Mouse (Mus musculus): ENCODE results near the gene Lce1k. TPM values are rescaled to one million over a fixed set of nuclear protein-coding genes. Genes with fewer than 3 reads are reported as not detected.
"Not testable (repeated sequence)": the region's sequence is repeated elsewhere in the genome, so short reads cannot be mapped to it uniquely, and the experiment has no call there.

Gene Lce1k
- polyA plus RNA-seq (2014; fragmentation: Nextera tagmentation; extraction: Ambion mirVana) = not detected in 2 replicates

GRCm38 (mm10) chr3:92807791-92808190 lies at the start of gene Lce1k:
Gene Lce1k (minus strand): TSS chr3:92807891.
- H3K27ac ChIP-seq (ENCODE audit: low read depth, low read length) = no peak within 1 kb of the TSS
- no peak for DNase-seq (ENCODE audit: low spot score, missing footprints)

DNA sequence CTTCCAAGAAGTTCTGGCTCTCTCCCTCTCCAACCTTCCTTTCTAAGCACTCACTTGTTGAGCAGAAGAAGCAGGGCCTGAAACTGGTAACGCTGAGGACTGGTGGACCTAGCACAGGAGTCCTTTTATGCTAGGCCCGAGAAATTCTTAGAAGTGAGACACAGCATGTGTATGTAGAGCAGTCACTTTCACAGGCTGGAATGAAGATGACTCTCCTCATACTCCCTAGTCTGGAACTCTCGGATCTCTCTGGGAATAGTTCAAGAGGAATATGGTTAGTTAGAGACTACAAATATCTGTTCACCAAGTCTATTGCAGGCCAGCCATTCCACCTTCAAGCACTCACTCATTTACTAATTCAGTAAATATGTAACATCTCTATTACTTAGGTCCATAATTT lies 43.5 kb upstream of the Lce1k start, which contains the start of gene Lce1l:
Gene Lce1l (minus strand): TSS at position 101 of the 400 bp plus-strand sequence.
- H3K4me1 ChIP-seq (ENCODE audit: control insufficient read depth, insufficient read depth, low read length) = no peaks in the 10 kb centered on the region
- ATAC-seq (ENCODE audit: low FRiP score) = no peak
- H3K36me3 ChIP-seq (ENCODE audit: control insufficient read depth, insufficient read depth, low read length) = no peaks in the 10 kb centered on the region
- no peaks in the 10 kb centered on the region for H3K9me3 ChIP-seq (ENCODE audit: control insufficient read depth, low read length)
- 81% methylated on average over 3 of the region's 3 CpGs for WGBS
- DNase-seq (ENCODE audit: low spot score, missing footprints) = no peak
- H3K4me2 ChIP-seq = no peak within 1 kb of the TSS
- H3K27ac ChIP-seq (ENCODE audit: low read depth, low read length) = no peak within 1 kb of the TSS
- no peak within 1 kb of the TSS for H3K4me3 ChIP-seq (ENCODE audit: low read depth, low read length)
- H3K27me3 ChIP-seq (ENCODE audit: control insufficient read depth, insufficient read depth, low read length) = no peaks in the 10 kb centered on the region
- H3K9ac ChIP-seq (ENCODE audit: low read length) = no peak within 1 kb of the TSS

More at GRCm38 (mm10) chr3:92807791-92808190, at the start of gene Lce1k:
- Histone ChIP-seq H3K4me2 (no peak within 1 kb of the TSS), H3K9me3 (ENCODE audit: control insufficient read depth, low read length) (no peaks in the 10 kb centered on the region), H3K4me3 (ENCODE audit: low read depth, low read length) (no peak within 1 kb of the TSS), H3K9ac (ENCODE audit: low read length) (no peak within 1 kb of the TSS), H3K27me3 (ENCODE audit: control insufficient read depth, insufficient read depth, low read length) (no peaks in the 10 kb centered on the region), H3K4me1 (ENCODE audit: control insufficient read depth, insufficient read depth, low read length) (no peaks in the 10 kb centered on the region), H3K36me3 (ENCODE audit: control insufficient read depth, insufficient read depth, low read length) (no peaks in the 10 kb centered on the region)
- ATAC-seq (ENCODE audit: low FRiP score) = no peak

- no peaks in the 10 kb centered on the region for H3K9me3 ChIP-seq (ENCODE audit: control insufficient read depth, low read length)
- WGBS = 50% methylated on average over 1 of the region's 1 CpGs
- H3K36me3 ChIP-seq (ENCODE audit: control insufficient read depth, insufficient read depth, low read length) = no peaks in the 10 kb centered on the region
- no peak within 1 kb of the TSS for H3K9ac ChIP-seq (ENCODE audit: low read length)
- DNase-seq (ENCODE audit: low spot score, missing footprints) = no peak
- H3K4me2 ChIP-seq = no peak within 1 kb of the TSS
- H3K27me3 ChIP-seq (ENCODE audit: control insufficient read depth, insufficient read depth, low read length) = no peaks in the 10 kb centered on the region
- no peak within 1 kb of the TSS for H3K27ac ChIP-seq (ENCODE audit: low read depth, low read length)
- no peak within 1 kb of the TSS for H3K4me3 ChIP-seq (ENCODE audit: low read depth, low read length)
- no peaks in the 10 kb centered on the region for H3K4me1 ChIP-seq (ENCODE audit: control insufficient read depth, insufficient read depth, low read length)
- ATAC-seq (ENCODE audit: low FRiP score) = no peak
These were observed 19.4 kb upstream of the Lce1k start, which contains the start of gene Kprp for GRCm38 (mm10) chr3:92827108-92827507. Gene Kprp (minus strand): TSS chr3:92827247.

- Histone ChIP-seq H3K36me3 (ENCODE audit: control insufficient read depth, insufficient read depth, low read length) (no peaks in the 10 kb centered on the region), H3K9me3 (ENCODE audit: control insufficient read depth, low read length) (no peaks in the 10 kb centered on the region), H3K27me3 (ENCODE audit: control insufficient read depth, insufficient read depth, low read length) (no peaks in the 10 kb centered on the region), H3K4me3 (ENCODE audit: low read depth, low read length) (no peak overlapping the region), H3K4me2 (no peak overlapping the region), H3K27ac (ENCODE audit: low read depth, low read length) (no peak overlapping the region), H3K4me1 (ENCODE audit: control insufficient read depth, insufficient read depth, low read length) (no peaks in the 10 kb centered on the region), H3K9ac (ENCODE audit: low read length) (no peak overlapping the region)
- no peak for DNase-seq (ENCODE audit: low spot score, missing footprints)
- ATAC-seq (ENCODE audit: low FRiP score) = no peak
- 42% methylated on average over 1 of the region's 1 CpGs for WGBS
These were observed 18.1 kb upstream of the Lce1k start for GRCm38 (mm10) chr3:92825808-92826207.

DNA sequence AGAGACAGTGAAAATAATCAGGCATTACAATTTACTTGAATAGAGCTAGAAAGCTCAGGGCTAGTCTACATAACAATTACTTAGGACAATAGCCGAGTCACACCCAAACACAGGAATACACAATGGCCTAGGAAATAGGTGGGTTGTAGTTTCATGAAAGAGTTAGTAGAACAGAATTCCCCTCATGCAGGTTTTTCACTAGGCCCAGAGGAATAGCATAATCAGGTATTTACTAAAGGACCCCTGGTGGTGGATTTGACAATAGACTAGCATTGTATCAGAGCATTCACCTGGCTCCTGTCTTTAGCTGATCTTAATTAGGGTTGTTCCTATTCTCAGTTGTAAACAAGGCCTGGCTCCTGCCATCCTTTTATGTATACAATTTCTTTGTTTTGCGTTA lies 8.3 kb upstream of the Lce1k start:
- not testable (repeated sequence) for H3K27ac ChIP-seq (ENCODE audit: low read depth, low read length); ATAC-seq (ENCODE audit: low FRiP score); H3K36me3 ChIP-seq (ENCODE audit: control insufficient read depth, insufficient read depth, low read length); H3K27me3 ChIP-seq (ENCODE audit: control insufficient read depth, insufficient read depth, low read length); H3K9me3 ChIP-seq (ENCODE audit: control insufficient read depth, low read length); H3K4me3 ChIP-seq (ENCODE audit: low read depth, low read length); DNase-seq (ENCODE audit: low spot score, missing footprints); H3K4me1 ChIP-seq (ENCODE audit: control insufficient read depth, insufficient read depth, low read length); H3K4me2 ChIP-seq; H3K9ac ChIP-seq (ENCODE audit: low read length)
- WGBS = 87% methylated on average over 2 of the region's 2 CpGs

GRCm38 (mm10) chr3:92815581-92815980 lies 7.9 kb upstream of the Lce1k start:
- Histone ChIP-seq H3K9ac (ENCODE audit: low read length) (no peak overlapping the region), H3K4me2 (no peak overlapping the region), H3K4me1 (ENCODE audit: control insufficient read depth, insufficient read depth, low read length) (no peaks in the 10 kb centered on the region), H3K4me3 (ENCODE audit: low read depth, low read length) (no peak overlapping the region), H3K9me3 (ENCODE audit: control insufficient read depth, low read length) (no peaks in the 10 kb centered on the region), H3K36me3 (ENCODE audit: control insufficient read depth, insufficient read depth, low read length) (no peaks in the 10 kb centered on the region), H3K27ac (ENCODE audit: low read depth, low read length) (no peak overlapping the region), H3K27me3 (ENCODE audit: control insufficient read depth, insufficient read depth, low read length) (no peaks in the 10 kb centered on the region)
- DNase-seq (ENCODE audit: low spot score, missing footprints) (no peak), ATAC-seq (ENCODE audit: low FRiP score) (no peak)
- WGBS = 89% methylated on average over 3 of the region's 3 CpGs

DNA sequence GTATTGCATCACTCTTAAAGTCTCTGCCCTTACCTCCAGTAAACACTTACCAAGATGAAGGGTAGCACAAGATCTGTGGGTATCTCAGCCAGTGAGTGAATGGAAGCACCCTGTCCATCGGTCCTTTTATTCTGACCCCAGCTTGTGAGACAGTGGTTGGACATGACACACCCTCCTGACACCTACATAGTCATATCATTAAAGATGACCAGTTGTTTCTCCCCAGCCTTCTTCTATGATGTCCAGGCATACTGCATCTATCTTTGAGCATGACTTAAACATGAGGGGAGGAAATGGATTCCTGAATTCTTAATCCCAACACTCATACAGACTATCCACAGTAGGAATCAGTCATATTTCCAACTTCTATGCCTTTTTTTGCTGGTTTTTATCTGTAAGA lies 17.3 kb downstream of the Lce1k start, which contains the start of gene Lce1j:
Gene Lce1j (minus strand): TSS at position 101 of the 400 bp plus-strand sequence.
- no peak for ATAC-seq (ENCODE audit: low FRiP score)
- Histone ChIP-seq H3K27ac (ENCODE audit: low read depth, low read length) (no peak within 1 kb of the TSS), H3K9me3 (ENCODE audit: control insufficient read depth, low read length) (no peaks in the 10 kb centered on the region), H3K27me3 (ENCODE audit: control insufficient read depth, insufficient read depth, low read length) (no peaks in the 10 kb centered on the region), H3K4me3 (ENCODE audit: low read depth, low read length) (no peak within 1 kb of the TSS), H3K36me3 (ENCODE audit: control insufficient read depth, insufficient read depth, low read length) (no peaks in the 10 kb centered on the region), H3K4me1 (ENCODE audit: control insufficient read depth, insufficient read depth, low read length) (no peaks in the 10 kb centered on the region), H3K4me2 (no peak within 1 kb of the TSS), H3K9ac (ENCODE audit: low read length) (no peak within 1 kb of the TSS)
- 100% methylated on average over 1 of the region's 1 CpGs for WGBS
- DNase-seq (ENCODE audit: low spot score, missing footprints) = no peak

DNA sequence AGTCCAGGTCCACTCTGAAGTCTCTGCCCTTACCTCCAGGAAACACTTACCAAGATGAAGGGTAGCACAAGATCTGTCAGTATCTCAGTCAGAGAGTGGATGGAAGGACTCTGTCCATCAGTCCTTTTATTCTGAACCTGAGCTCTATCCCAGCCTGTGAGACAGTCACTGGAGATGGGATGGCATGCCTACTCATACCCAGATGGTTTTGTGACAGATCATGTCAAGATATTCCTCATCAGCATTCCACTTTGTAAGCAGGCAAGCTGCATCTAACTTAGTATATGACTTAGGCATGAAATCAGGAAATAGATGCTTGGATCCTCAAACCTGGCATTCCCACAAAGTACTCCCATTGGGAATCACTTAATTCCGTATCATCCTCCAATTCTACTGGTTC lies 28.9 kb downstream of the Lce1k start, which contains the start of gene Lce1i:
Gene Lce1i (minus strand): TSS at position 101 of the 400 bp plus-strand sequence.
- 79% methylated on average over 1 of the region's 1 CpGs for WGBS
- DNase-seq (ENCODE audit: low spot score, missing footprints) = no peak
- Histone ChIP-seq H3K4me2 (no peak within 1 kb of the TSS), H3K36me3 (ENCODE audit: control insufficient read depth, insufficient read depth, low read length) (no peaks in the 10 kb centered on the region), H3K4me3 (ENCODE audit: low read depth, low read length) (no peak within 1 kb of the TSS), H3K27me3 (ENCODE audit: control insufficient read depth, insufficient read depth, low read length) (no peaks in the 10 kb centered on the region), H3K4me1 (ENCODE audit: control insufficient read depth, insufficient read depth, low read length) (no peaks in the 10 kb centered on the region), H3K27ac (ENCODE audit: low read depth, low read length) (no peak within 1 kb of the TSS), H3K9me3 (ENCODE audit: control insufficient read depth, low read length) (no peaks in the 10 kb centered on the region), H3K9ac (ENCODE audit: low read length) (no peak within 1 kb of the TSS)
- ATAC-seq (ENCODE audit: low FRiP score) = no peak

- WGBS = 21% methylated on average over 3 of the region's 3 CpGs
These were observed 36.1 kb downstream of the Lce1k start for GRCm38 (mm10) chr3:92771573-92771972.

More at GRCm38 (mm10) chr3:92771573-92771972, 36.1 kb downstream of the Lce1k start:
- no peak for ATAC-seq (ENCODE audit: low FRiP score)
- no peaks in the 10 kb centered on the region for H3K27me3 ChIP-seq (ENCODE audit: control insufficient read depth, insufficient read depth, low read length)
- H3K4me3 ChIP-seq (ENCODE audit: low read depth, low read length) = no peak overlapping the region
- no peaks in the 10 kb centered on the region for H3K36me3 ChIP-seq (ENCODE audit: control insufficient read depth, insufficient read depth, low read length)
- H3K4me1 ChIP-seq (ENCODE audit: control insufficient read depth, insufficient read depth, low read length) = no peaks in the 10 kb centered on the region
- DNase-seq (ENCODE audit: low spot score, missing footprints) = no peak
- no peaks in the 10 kb centered on the region for H3K9me3 ChIP-seq (ENCODE audit: control insufficient read depth, low read length)
- no peak overlapping the region for H3K9ac ChIP-seq (ENCODE audit: low read length)
- H3K27ac ChIP-seq (ENCODE audit: low read depth, low read length) = no peak overlapping the region
- H3K4me2 ChIP-seq = no peak overlapping the region

Measured in midbrain, embryonic 11.5 days (tissue).